Mouse (Mus musculus): ENCODE results near the gene Aoc1.

The Aoc1 gene

GRCm38 (mm10) chr6:48872596-48872995 is at the start of gene Aoc1:
Gene Aoc1 (plus strand): TSS chr6:48872896.
- no peak for DNase-seq (ENCODE audit: low spot score)

- peak; percentile 84 for DNase-seq (ENCODE audit: low spot score)
Observed at GRCm38 (mm10) chr6:48825016-48825415, 47.7 kb upstream of the Aoc1 start.

- DNase-seq (ENCODE audit: low spot score), result peak; percentile 29
Observed at GRCm38 (mm10) chr6:48828976-48829375, 43.7 kb upstream of the Aoc1 start.

- no peak for DNase-seq (ENCODE audit: low spot score)
Observed at GRCm38 (mm10) chr6:48829651-48830050, 43.0 kb upstream of the Aoc1 start.

- no peak for DNase-seq (ENCODE audit: low spot score)
Observed at GRCm38 (mm10) chr6:48830241-48830640, 42.5 kb upstream of the Aoc1 start.

GRCm38 (mm10) chr6:48831141-48831540 is 41.6 kb upstream of the Aoc1 start:
- DNase-seq (ENCODE audit: low spot score), result no peak

GRCm38 (mm10) chr6:48832426-48832825 is 40.3 kb upstream of the Aoc1 start:
- DNase-seq (ENCODE audit: low spot score), result no peak

GRCm38 (mm10) chr6:48833515-48833914 is 39.2 kb upstream of the Aoc1 start:
- no peak for DNase-seq (ENCODE audit: low spot score)

GRCm38 (mm10) chr6:48835241-48835640 is 37.5 kb upstream of the Aoc1 start:
- no peak for DNase-seq (ENCODE audit: low spot score)

GRCm38 (mm10) chr6:48836146-48836545 is 36.5 kb upstream of the Aoc1 start:
- DNase-seq (ENCODE audit: low spot score), result no peak

GRCm38 (mm10) chr6:48837516-48837915 is 35.2 kb upstream of the Aoc1 start:
- DNase-seq (ENCODE audit: low spot score), result no peak

GRCm38 (mm10) chr6:48838321-48839080 is 34.2 kb upstream of the Aoc1 start:
- no peak for DNase-seq (ENCODE audit: low spot score)

- DNase-seq (ENCODE audit: low spot score), result no peak
Observed at GRCm38 (mm10) chr6:48840371-48840969, 32.2 kb upstream of the Aoc1 start, which contains the start of gene Tmem176a. Gene Tmem176a (plus strand): TSS chr6:48840919.

GRCm38 (mm10) chr6:48840973-48841625 is 31.6 kb upstream of the Aoc1 start, which contains the start of gene Tmem176b:
Gene Tmem176b (minus strand): TSS chr6:48841496.
- peak; percentile 84 for DNase-seq (ENCODE audit: low spot score)

- DNase-seq (ENCODE audit: low spot score), result no peak
Observed at GRCm38 (mm10) chr6:48842111-48842842, 30.4 kb upstream of the Aoc1 start.

- DNase-seq (ENCODE audit: low spot score), result no peak
Observed at GRCm38 (mm10) chr6:48845086-48845485, 27.6 kb upstream of the Aoc1 start.

GRCm38 (mm10) chr6:48851820-48852491 is 20.7 kb upstream of the Aoc1 start:
- peak; percentile 36 for DNase-seq (ENCODE audit: low spot score)

- no peak for DNase-seq (ENCODE audit: low spot score)
Observed at GRCm38 (mm10) chr6:48854155-48854554, 18.5 kb upstream of the Aoc1 start.

- DNase-seq (ENCODE audit: low spot score), result no peak
Observed at GRCm38 (mm10) chr6:48857613-48858302, 14.9 kb upstream of the Aoc1 start.

GRCm38 (mm10) chr6:48860130-48860815 is 12.4 kb upstream of the Aoc1 start:
- peak; percentile 74 for DNase-seq (ENCODE audit: low spot score)

Data from yolk sac, embryonic 10.5 days (tissue).